Mouse (Mus musculus): ENCODE measurements around the gene Manbal. TPM values are rescaled to one million over a fixed set of nuclear protein-coding genes. Genes with fewer than 3 reads are reported as not detected.
"Not testable (repeated sequence)": the region's sequence is repeated elsewhere in the genome, so short reads cannot be mapped to it uniquely, and the experiment has no call there.

Gene Manbal
- polyA plus RNA-seq, 1 experiment from 2014 or later: 68.4 TPM

DNA sequence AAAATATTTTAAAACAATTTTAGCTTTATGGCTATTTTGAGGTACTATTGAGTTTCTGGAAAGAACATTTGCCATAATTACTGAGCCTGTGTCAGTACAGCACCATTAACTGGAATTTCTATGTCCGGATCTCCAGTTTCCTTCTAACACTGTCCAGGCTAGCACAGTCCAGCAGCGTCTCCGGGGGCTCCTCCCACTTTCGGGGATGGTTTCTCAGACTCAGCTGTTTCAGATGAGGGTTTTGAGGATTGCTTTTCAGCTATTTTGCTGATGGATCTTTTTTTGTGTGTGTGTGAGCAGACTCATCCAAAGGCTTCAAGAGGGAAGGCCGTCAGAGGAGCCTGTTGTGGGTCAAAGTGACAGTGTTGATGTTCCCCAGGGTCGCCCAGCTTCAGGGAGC lies 4.3 kb downstream of the Manbal start:
- H3K4me3 ChIP-seq (replicated peaks): no peak overlapping the region
- no peak overlapping the region for H3K9ac ChIP-seq
- peaks cover 30% of the 10 kb centered on the region for H3K4me1 ChIP-seq (replicated peaks)
- H3K27me3 ChIP-seq (replicated peaks): no peaks in the 10 kb centered on the region
- peak overlapping the region; percentile 62; the same call in 1 of the 2 replicates for H3K27ac ChIP-seq
- H3K36me3 ChIP-seq: no peaks in the 10 kb centered on the region
- no peak for ATAC-seq
- H3K4me2 ChIP-seq (replicated peaks): no peak overlapping the region
- no peaks in the 10 kb centered on the region for H3K9me3 ChIP-seq
- 44% methylated on average over 6 of the region's 6 CpGs for WGBS

DNA sequence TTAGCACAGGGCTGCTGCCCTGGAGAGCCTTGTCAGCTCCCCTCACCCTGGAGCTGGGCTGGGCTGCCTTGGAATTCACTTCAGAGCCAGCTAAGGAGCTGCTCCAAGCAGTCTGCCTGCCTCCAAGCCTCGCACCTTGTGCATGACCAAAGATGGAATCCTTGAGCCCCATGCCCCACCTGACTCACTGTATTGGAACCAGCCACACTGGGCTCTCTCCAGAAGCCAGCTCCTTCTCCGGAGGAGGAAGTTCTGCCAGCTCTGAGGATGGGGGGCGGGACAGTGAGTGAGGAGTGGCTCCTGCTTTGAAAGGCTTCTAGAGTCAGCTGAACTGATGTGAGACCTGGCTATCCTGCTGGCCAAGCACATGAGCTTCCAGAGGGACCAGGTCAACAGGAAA lies 6.3 kb downstream of the Manbal start:
- Histone ChIP-seq H3K4me2 (replicated peaks) (no peak overlapping the region), H3K27me3 (replicated peaks) (no peaks in the 10 kb centered on the region), H3K9ac (no peak overlapping the region), H3K4me1 (replicated peaks) (peaks cover 34% of the 10 kb centered on the region), H3K36me3 (no peaks in the 10 kb centered on the region), H3K27ac (peak overlapping the region; percentile 52), H3K4me3 (replicated peaks) (no peak overlapping the region), H3K9me3 (no peaks in the 10 kb centered on the region)
- WGBS: 68% methylated on average over 3 of the region's 3 CpGs
- peak; percentile 51; the same call in 1 of the 2 replicates for ATAC-seq

DNA sequence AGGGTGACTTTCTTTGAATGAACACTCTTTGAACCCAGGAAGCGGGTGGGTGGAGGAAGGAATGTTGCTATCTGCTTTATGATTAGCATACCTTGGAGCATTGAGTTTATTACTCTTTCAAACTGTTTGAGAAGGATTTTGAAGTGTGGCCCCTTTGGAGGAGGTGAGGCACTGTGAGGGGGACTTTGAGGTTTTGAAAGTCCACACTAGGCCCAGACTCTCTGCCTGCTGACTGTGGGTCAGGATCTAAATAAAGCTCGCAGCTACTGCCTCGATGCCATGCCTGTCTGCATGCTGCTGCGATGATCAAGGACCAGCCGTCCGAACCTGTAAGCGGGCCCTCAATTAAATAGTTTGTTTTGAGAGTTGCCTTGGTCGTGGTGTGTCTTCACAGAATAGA lies 7.7 kb downstream of the Manbal start:
- H3K4me3 ChIP-seq (replicated peaks): no peak overlapping the region
- peak overlapping the region; percentile 54 for H3K27ac ChIP-seq
- H3K4me2 ChIP-seq (replicated peaks): no peak overlapping the region
- peaks cover 34% of the 10 kb centered on the region for H3K4me1 ChIP-seq (replicated peaks)
- peak; percentile 48 for ATAC-seq
- H3K9ac ChIP-seq: no peak overlapping the region
- H3K27me3 ChIP-seq (replicated peaks): no peaks in the 10 kb centered on the region
- WGBS: 39% methylated on average over 8 of the region's 8 CpGs
- no peaks in the 10 kb centered on the region for H3K9me3 ChIP-seq
- no peaks in the 10 kb centered on the region for H3K36me3 ChIP-seq

DNA sequence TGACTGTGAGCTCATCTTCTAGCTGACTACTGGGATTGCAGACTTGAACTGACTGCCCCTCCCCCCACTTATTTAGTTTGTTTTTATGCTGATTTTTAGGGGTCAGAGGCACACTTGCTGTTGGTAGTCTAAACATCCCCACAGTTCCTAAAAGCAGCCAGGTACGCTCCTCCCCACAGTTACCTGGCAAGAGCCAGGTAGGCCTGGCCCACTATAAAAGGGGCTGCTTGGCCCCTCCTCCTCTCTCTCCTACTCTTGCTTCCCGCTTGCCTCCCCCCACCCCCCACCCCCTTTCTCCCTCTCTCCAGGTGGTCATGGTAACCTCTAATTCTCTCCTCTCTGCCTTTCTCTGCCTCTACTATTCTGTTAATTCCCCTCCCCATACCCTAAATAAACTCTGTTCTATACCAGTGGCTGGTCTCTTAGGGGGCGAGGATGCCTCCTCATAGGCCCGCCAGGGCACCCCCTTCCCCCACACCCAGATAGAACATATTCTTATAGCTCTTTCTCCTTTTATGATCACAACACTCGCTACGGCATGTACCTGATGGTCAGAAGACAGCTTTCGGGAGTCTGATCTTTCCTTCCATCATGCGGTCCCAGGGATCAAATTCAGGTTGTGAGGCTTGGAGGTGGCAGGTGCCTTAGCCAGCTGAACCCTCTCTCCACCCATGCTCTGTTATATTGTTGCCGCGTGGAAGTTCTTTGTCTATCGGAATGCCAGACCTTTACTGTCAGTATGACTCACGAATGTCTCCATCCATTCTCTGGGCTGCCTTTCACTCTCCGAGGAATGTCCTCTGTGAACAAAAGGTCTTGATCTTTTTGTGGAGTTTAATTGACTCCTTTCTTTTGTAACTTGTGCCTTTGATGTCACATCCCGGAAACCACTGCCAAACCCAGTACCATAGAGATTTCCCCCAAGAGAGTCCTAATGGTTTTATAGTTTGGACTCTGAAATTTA lies 8.7 kb downstream of the Manbal start:
- H3K27me3 ChIP-seq (replicated peaks): no peaks in the 10 kb centered on the region
- no peak for ATAC-seq
- no peak overlapping the region for H3K4me2 ChIP-seq (replicated peaks)
- no peak overlapping the region for H3K4me3 ChIP-seq (replicated peaks)
- peaks cover 2% of the 10 kb centered on the region; the same call in 1 of the 2 replicates for H3K36me3 ChIP-seq
- H3K9ac ChIP-seq: no peak overlapping the region
- H3K9me3 ChIP-seq: no peaks in the 10 kb centered on the region
- H3K27ac ChIP-seq: no peak overlapping the region
- peaks cover 29% of the 10 kb centered on the region for H3K4me1 ChIP-seq (replicated peaks)
- 38% methylated on average over 14 of the region's 14 CpGs for WGBS

DNA sequence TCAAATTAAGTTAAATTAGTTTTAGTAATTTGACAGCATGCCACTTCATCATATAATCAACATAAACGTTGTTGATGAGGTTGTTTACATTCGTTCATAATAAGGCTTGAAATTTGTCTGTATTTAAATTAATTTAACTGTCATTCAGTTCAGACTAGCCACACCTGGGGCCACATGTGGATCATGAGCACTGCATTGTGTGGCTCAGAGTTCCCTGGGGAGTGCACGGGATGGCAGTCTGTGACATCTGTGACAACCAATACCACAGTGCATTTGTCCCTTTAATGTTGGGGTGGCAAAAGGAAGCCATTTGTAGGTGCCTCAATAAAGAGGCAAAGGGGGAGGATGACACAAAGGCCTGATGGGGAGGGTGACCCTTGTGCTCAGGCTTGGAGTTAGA lies 9.6 kb downstream of the Manbal start:
- Histone ChIP-seq H3K36me3 (peaks cover 2% of the 10 kb centered on the region; the same call in 1 of the 2 replicates), H3K9me3 (no peaks in the 10 kb centered on the region), H3K4me1 (replicated peaks) (peaks cover 26% of the 10 kb centered on the region), H3K9ac (no peak overlapping the region), H3K4me2 (replicated peaks) (no peak overlapping the region), H3K27ac (no peak overlapping the region), H3K27me3 (replicated peaks) (no peaks in the 10 kb centered on the region), H3K4me3 (replicated peaks) (no peak overlapping the region)
- WGBS: 64% methylated on average over 3 of the region's 3 CpGs
- no peak for ATAC-seq

DNA sequence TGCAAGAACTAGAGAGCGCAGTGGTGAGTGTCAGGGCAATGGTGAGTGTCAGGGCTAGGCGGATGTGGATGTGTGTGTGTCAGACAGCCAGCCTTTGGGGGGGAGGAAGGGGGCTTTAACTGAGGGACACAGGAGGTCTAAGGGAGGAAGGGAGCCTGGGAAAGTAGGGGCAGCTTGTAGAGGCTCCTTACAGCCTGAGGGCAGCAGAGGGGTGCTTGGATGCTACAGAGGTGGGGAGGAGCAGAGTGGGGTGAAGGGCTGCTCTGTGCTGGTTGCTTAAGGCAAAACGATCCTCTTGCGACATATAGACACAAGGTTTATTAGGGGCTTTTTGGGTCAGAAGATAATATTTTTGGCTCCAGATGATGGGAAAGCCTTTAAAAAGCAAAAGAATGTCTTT lies 17.4 kb downstream of the Manbal start:
- Histone ChIP-seq H3K36me3 (peaks cover 6% of the 10 kb centered on the region; the same call in 1 of the 2 replicates), H3K4me3 (replicated peaks) (no peak overlapping the region), H3K27me3 (replicated peaks) (no peaks in the 10 kb centered on the region), H3K4me1 (replicated peaks) (no peaks in the 10 kb centered on the region), H3K9me3 (no peaks in the 10 kb centered on the region), H3K9ac (no peak overlapping the region), H3K4me2 (replicated peaks) (no peak overlapping the region), H3K27ac (no peak overlapping the region)
- ATAC-seq: no peak
- 81% methylated on average over 4 of the region's 4 CpGs for WGBS

DNA sequence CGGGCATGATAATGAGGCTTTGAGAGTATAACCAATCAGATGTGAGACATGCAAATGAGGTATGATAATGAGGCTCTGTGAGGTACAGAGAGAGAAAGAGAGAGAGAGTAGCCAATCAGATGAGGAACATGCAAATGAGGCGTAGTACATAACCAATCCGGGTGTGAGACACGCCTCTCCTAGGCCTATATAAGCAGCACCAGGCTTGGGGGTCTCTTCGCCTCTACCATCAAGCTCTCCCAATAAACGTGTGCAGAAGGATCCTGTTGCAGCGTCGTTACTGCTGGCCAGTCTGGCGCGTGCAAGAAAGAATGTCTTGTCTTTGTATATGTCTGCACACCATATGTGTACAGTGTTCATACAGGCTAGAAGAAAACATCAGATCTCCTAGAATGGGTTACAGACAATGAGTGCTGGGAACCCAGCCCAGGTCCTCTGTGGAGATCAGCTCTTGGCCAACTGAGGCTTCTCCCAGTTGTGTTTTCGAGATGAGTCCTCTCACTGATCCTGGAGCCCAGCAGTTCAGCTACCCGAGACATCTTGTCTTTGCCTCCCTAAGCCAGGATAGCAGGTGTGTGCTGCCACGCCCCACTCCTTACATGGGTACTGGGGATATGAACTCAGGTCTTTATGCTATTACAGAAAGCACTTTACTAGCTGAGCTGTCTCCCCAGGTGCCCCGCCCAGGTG lies 21.7 kb downstream of the Manbal start:
- not testable (repeated sequence) for H3K4me2 ChIP-seq (replicated peaks); H3K4me3 ChIP-seq (replicated peaks); H3K9ac ChIP-seq; H3K36me3 ChIP-seq; ATAC-seq; H3K27me3 ChIP-seq (replicated peaks); H3K4me1 ChIP-seq (replicated peaks); H3K9me3 ChIP-seq; H3K27ac ChIP-seq
- 92% methylated on average over 14 of the region's 14 CpGs for WGBS

DNA sequence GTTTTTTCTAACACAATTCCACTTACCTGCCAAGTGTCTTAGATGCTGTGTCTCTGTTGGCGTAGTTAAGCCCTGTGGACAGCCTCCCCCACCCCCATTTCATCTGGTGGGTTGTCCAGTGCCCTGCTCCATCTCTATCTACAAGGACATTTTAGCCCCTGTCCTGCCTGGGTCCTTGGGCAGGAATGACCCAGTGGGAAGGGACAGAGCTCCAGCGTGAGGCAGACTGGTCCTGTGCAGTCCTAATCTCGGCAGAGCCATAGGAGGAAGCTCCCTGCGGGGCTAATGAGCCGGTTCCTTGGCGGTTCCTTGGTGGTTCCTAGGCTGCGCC lies 22.2 kb downstream of the Manbal start:
- ATAC-seq: no peak
- WGBS: 83% methylated on average over 7 of the region's 7 CpGs
- Histone ChIP-seq H3K4me2 (replicated peaks) (no peak overlapping the region), H3K27ac (no peak overlapping the region), H3K36me3 (0 out of 2 replicates have a peak, but pooled peaks cover 3% of the 10 kb centered on the region), H3K4me3 (replicated peaks) (no peak overlapping the region), H3K27me3 (replicated peaks) (no peaks in the 10 kb centered on the region), H3K9ac (no peak overlapping the region), H3K9me3 (no peaks in the 10 kb centered on the region), H3K4me1 (replicated peaks) (peaks cover 8% of the 10 kb centered on the region)

DNA sequence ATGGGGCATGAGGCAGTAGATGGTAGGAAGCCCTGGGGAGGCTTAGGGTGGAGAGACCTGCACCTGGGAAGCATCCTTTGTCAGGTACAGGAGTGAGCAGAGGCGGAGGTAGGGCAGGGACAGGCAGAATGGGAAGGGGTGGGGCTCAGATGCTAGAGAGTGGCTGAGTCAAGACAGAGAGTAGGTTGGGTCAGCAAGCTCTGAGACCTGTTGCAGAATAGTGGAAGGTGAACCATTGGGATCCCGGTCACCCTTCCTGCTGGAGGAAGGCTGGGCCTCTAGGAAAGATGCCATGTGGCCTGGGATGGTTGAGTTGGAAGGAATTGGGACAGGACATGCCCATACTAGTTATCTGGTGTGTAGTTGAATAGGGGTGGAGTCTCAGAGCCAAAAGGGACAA lies 24.9 kb downstream of the Manbal start:
- Histone ChIP-seq H3K4me2 (replicated peaks) (no peak overlapping the region), H3K9me3 (no peaks in the 10 kb centered on the region), H3K4me1 (replicated peaks) (peaks cover 26% of the 10 kb centered on the region), H3K36me3 (peaks cover 8% of the 10 kb centered on the region; the same call in 1 of the 2 replicates), H3K4me3 (replicated peaks) (no peak overlapping the region), H3K27me3 (replicated peaks) (no peaks in the 10 kb centered on the region), H3K9ac (no peak overlapping the region), H3K27ac (no peak overlapping the region)
- ATAC-seq: no peak
- WGBS: 91% methylated on average over 2 of the region's 2 CpGs

DNA sequence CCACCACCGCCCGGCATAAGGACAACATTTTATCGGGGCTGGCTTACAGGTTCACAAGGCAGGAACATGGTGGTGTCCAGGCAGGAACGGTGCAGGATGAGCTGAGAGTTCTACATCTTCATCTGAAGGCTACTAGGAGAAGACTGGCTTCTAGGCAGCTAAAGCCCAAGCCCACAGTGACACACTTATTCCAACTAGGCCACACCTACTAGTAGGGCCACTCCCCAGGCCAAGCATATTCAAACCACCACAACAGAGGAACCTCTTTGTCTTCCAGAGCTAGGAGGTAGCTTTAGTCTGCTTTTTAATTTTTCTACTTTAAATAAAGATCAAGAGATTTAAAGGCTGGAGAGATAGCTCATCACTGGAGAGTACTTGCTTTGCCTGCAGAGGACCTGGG lies 26.2 kb downstream of the Manbal start:
- H3K4me2 ChIP-seq (replicated peaks): no peak overlapping the region
- 97% methylated on average over 4 of the region's 4 CpGs for WGBS
- no peak for ATAC-seq
- H3K9ac ChIP-seq: no peak overlapping the region
- no peaks in the 10 kb centered on the region for H3K27me3 ChIP-seq (replicated peaks)
- H3K4me1 ChIP-seq (replicated peaks): peaks cover 26% of the 10 kb centered on the region
- no peaks in the 10 kb centered on the region for H3K9me3 ChIP-seq
- no peak overlapping the region for H3K4me3 ChIP-seq (replicated peaks)
- H3K36me3 ChIP-seq: peaks cover 12% of the 10 kb centered on the region
- H3K27ac ChIP-seq: no peak overlapping the region

DNA sequence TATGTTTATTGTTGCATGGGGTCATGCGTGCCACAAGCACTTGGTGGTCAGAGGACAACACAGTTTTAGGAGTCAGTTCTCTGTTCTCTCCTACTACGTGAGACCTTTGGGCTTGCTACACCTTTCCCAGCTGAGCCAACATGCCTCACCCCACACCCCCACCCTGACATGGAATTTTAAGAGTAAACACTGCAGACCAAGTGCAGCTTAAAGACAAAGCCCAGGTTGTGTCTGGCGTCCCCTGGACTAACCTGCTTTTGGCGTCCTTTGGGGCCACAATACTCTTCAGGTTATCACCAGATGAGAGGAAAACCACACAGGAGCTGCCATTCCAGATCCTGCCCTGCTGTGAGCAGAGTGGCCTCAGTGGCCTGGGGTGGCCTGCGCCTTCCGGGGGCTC lies 27.5 kb downstream of the Manbal start:
- no peak overlapping the region for H3K4me3 ChIP-seq (replicated peaks)
- H3K9ac ChIP-seq: no peak overlapping the region
- peaks cover 13% of the 10 kb centered on the region for H3K36me3 ChIP-seq
- 32% methylated on average over 6 of the region's 6 CpGs for WGBS
- H3K27ac ChIP-seq: peak overlapping the region; percentile 37
- H3K4me1 ChIP-seq (replicated peaks): peaks cover 26% of the 10 kb centered on the region
- H3K4me2 ChIP-seq (replicated peaks): 0 out of 2 replicates have a peak overlapping the region, but pooled peaks have one; percentile 14
- ATAC-seq: peak; percentile 78
- no peaks in the 10 kb centered on the region for H3K27me3 ChIP-seq (replicated peaks)
- no peaks in the 10 kb centered on the region for H3K9me3 ChIP-seq

DNA sequence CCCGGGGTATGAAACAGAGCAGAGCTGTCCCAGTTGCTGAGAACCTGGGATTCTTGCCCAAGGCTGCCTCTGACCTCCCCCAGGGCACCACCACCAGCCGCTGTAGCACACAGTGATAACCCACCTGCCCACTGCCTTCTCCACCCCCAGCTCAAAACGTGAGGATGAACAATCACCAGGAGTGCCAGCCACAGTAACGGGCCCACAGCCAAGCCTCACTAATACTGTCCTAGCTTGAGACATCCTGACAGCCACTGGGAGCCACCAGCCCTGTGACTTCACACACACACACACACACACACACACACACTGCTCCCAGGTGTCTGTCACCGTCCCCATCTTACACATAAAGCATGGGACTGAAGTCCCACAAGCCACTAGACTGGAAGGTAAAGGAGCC lies 28.0 kb downstream of the Manbal start:
- H3K36me3 ChIP-seq: peaks cover 13% of the 10 kb centered on the region
- H3K4me1 ChIP-seq (replicated peaks): peaks cover 26% of the 10 kb centered on the region
- H3K27me3 ChIP-seq (replicated peaks): no peaks in the 10 kb centered on the region
- H3K4me2 ChIP-seq (replicated peaks): 0 out of 2 replicates have a peak overlapping the region, but pooled peaks have one; percentile 14
- no peaks in the 10 kb centered on the region for H3K9me3 ChIP-seq
- H3K9ac ChIP-seq: no peak overlapping the region
- WGBS: 32% methylated on average over 5 of the region's 5 CpGs
- no peak for ATAC-seq
- peak overlapping the region; percentile 37 for H3K27ac ChIP-seq
- no peak overlapping the region for H3K4me3 ChIP-seq (replicated peaks)
